Mouse (Mus musculus) gastrocnemius, adult 8-10 months (tissue): ENCODE results near the gene Tbx5. TPM values are rescaled to one million over a fixed set of nuclear protein-coding genes. Genes with fewer than 3 reads are reported as not detected.

ENCODE experiments used
- total RNA-seq, 4 experiments: library from RNA; stranded (reverse); gene quantifications; 2 replicates each; pipeline ENCODE4 v1.2.4; 2022

Gene Tbx5
- total RNA-seq, 4 experiments from 2014 or later = 0.05 TPM; not detected in 3

Other genes starting within 250 kb of the Tbx5 start
- 1 to 10 TPM; 1.5 to 5.8 (median 3.2) TPM for gene Tbx3, start 162.0 kb upstream of the Tbx5 start, total RNA-seq